Mouse (Mus musculus) limb, embryonic 15.5 days (tissue): ENCODE results near the gene Spef1. TPM values are rescaled to one million over a fixed set of nuclear protein-coding genes. Genes with fewer than 3 reads are reported as not detected.

Experiments
- ATAC-seq: fragments of 200-750 bp; cut with Nextera tagmentation; 2 replicates; pipeline ENCODE4 v1.8.0; 2017; ENCODE audit warnings: low read depth, moderate TSS enrichment; ENCODE audit not compliant: insufficient number of reproducible peaks, low FRiP score, low TSS enrichment
- H3K27ac ChIP-seq: fragments of 300-500 bp; sonication (generic); 2 replicates; pipeline ENCODE4 v1.5.1; 2015; ENCODE audit warnings: moderate library complexity, mild to moderate bottlenecking, inconsistent platforms
- H3K27me3 ChIP-seq: fragments of 300-500 bp; sonication (generic); 2 replicates; pipeline ENCODE4 v1.6.1; 2015; ENCODE audit warnings: inconsistent platforms
- H3K36me3 ChIP-seq: fragments of 300-500 bp; sonication (generic); 2 replicates; pipeline ENCODE4 v1.6.1; 2015; ENCODE audit warnings: inconsistent platforms
- H3K4me1 ChIP-seq: fragments of 300-500 bp; sonication (generic); 2 replicates; pipeline ENCODE4 v1.6.1; 2015; ENCODE audit warnings: inconsistent platforms
- H3K4me2 ChIP-seq: fragments of 300-500 bp; sonication (generic); 2 replicates; pipeline ENCODE4 v1.6.1; 2015; ENCODE audit warnings: mild to moderate bottlenecking, inconsistent platforms
- H3K4me3 ChIP-seq: fragments of 300-500 bp; sonication (generic); 2 replicates; pipeline ENCODE4 v1.5.1; 2015; ENCODE audit warnings: mild to moderate bottlenecking, inconsistent platforms
- H3K9ac ChIP-seq: fragments of 300-500 bp; sonication (generic); 2 replicates; pipeline ENCODE4 v1.6.1; 2015; ENCODE audit warnings: inconsistent platforms
- H3K9me3 ChIP-seq: fragments of 300-500 bp; sonication (generic); 2 replicates; pipeline ENCODE4 v1.6.1; 2016; ENCODE audit warnings: inconsistent platforms
- WGBS: fragments of 180-500 bp; shearing (Covaris S2); methylation state at CpG from one replicate; pipeline ENCODE4 v1.1.7; 2015; 5-methylcytosine and 5-hydroxymethylcytosine counted together
- polyA plus RNA-seq: library from polyadenylated mRNA; unstranded; fragments of >200 nt; fragmentation: Nextera tagmentation; extraction: Ambion mirVana; gene quantifications from 2 replicates; pipeline ENCODE4 v1.2.1, GENCODE M21; 2015

Spef1 gene
- polyA plus RNA-seq, 1 experiment from 2014 or later, result 6.1 TPM

- 70% methylated on average over 4 of the region's 4 CpGs for WGBS
These were observed 32.9 kb upstream of the Spef1 start for GRCm38 (mm10) chr2:131220030-131220429.

GRCm38 (mm10) chr2:131215941-131216858, 29.1 kb upstream of the Spef1 start:
- no peaks in the 10 kb centered on the region for H3K27me3 ChIP-seq
- H3K4me2 ChIP-seq, result no peak overlapping the region
- no peak overlapping the region for H3K9ac ChIP-seq
- peaks cover 22% of the 10 kb centered on the region for H3K36me3 ChIP-seq
- H3K9me3 ChIP-seq, result no peaks in the 10 kb centered on the region
- WGBS, result 76% methylated on average over 7 of the region's 7 CpGs
- H3K4me1 ChIP-seq, result peaks cover 8% of the 10 kb centered on the region
- H3K4me3 ChIP-seq, result no peak overlapping the region
- H3K27ac ChIP-seq, result no peak overlapping the region
- no peak for ATAC-seq

More at GRCm38 (mm10) chr2:131220030-131220429, 32.9 kb upstream of the Spef1 start:
- no peak overlapping the region for H3K4me3 ChIP-seq
- no peak overlapping the region for H3K27ac ChIP-seq
- no peak for ATAC-seq
- H3K36me3 ChIP-seq, result no peaks in the 10 kb centered on the region
- no peaks in the 10 kb centered on the region for H3K27me3 ChIP-seq
- no peak overlapping the region for H3K9ac ChIP-seq
- no peaks in the 10 kb centered on the region for H3K9me3 ChIP-seq
- H3K4me1 ChIP-seq, result no peaks in the 10 kb centered on the region
- H3K4me2 ChIP-seq, result no peak overlapping the region

GRCm38 (mm10) chr2:131213773-131214172, 26.7 kb upstream of the Spef1 start:
- Histone ChIP-seq H3K4me1 (peaks cover 21% of the 10 kb centered on the region), H3K9me3 (no peaks in the 10 kb centered on the region), H3K36me3 (peaks cover 22% of the 10 kb centered on the region), H3K9ac (no peak overlapping the region), H3K4me2 (no peak overlapping the region), H3K27ac (peak overlapping the region; percentile 24; the same call in 1 of the 2 replicates), H3K4me3 (no peak overlapping the region), H3K27me3 (no peaks in the 10 kb centered on the region)
- no peak for ATAC-seq
- WGBS, result 80% methylated on average over 7 of the region's 7 CpGs

- H3K36me3 ChIP-seq, result peaks cover 22% of the 10 kb centered on the region
- peak overlapping the region; percentile 94; the same call in 1 of the 2 replicates for H3K27ac ChIP-seq
- H3K4me2 ChIP-seq, result peak overlapping the region; percentile 61
- peak overlapping the region; percentile 54 for H3K9ac ChIP-seq
- H3K27me3 ChIP-seq, result no peaks in the 10 kb centered on the region
- H3K9me3 ChIP-seq, result no peaks in the 10 kb centered on the region
- peaks cover 21% of the 10 kb centered on the region for H3K4me1 ChIP-seq
- WGBS, result 63% methylated on average over 9 of the region's 9 CpGs
- peak overlapping the region; percentile 59 for H3K4me3 ChIP-seq
- no peak for ATAC-seq
These were observed 24.0 kb upstream of the Spef1 start for GRCm38 (mm10) chr2:131211026-131211615.

GRCm38 (mm10) chr2:131209969-131210792, 23.1 kb upstream of the Spef1 start:
- no peaks in the 10 kb centered on the region for H3K9me3 ChIP-seq
- peak; percentile 94 for ATAC-seq
- H3K4me3 ChIP-seq, result peak overlapping the region; percentile 59
- H3K27me3 ChIP-seq, result no peaks in the 10 kb centered on the region
- peak overlapping the region; percentile 54 for H3K9ac ChIP-seq
- H3K27ac ChIP-seq, result peak overlapping the region; percentile 94
- under 1% methylated on average over 50 of the region's 50 CpGs for WGBS
- H3K4me1 ChIP-seq, result peaks cover 26% of the 10 kb centered on the region
- peak overlapping the region; percentile 61 for H3K4me2 ChIP-seq
- H3K36me3 ChIP-seq, result peaks cover 22% of the 10 kb centered on the region

GRCm38 (mm10) chr2:131209125-131209795, 22.2 kb upstream of the Spef1 start:
- ATAC-seq, result no peak
- Histone ChIP-seq H3K4me3 (peak overlapping the region; percentile 59), H3K27ac (peak overlapping the region; percentile 94), H3K9ac (peak overlapping the region; percentile 54; the same call in 1 of the 2 replicates), H3K27me3 (no peaks in the 10 kb centered on the region), H3K36me3 (peaks cover 17% of the 10 kb centered on the region), H3K4me2 (peak overlapping the region; percentile 61; the same call in 1 of the 2 replicates), H3K9me3 (no peaks in the 10 kb centered on the region), H3K4me1 (peaks cover 36% of the 10 kb centered on the region)
- WGBS, result 80% methylated on average over 4 of the region's 4 CpGs

GRCm38 (mm10) chr2:131208356-131208755, 21.3 kb upstream of the Spef1 start:
- ATAC-seq, result no peak
- H3K4me3 ChIP-seq, result no peak overlapping the region
- H3K4me2 ChIP-seq, result no peak overlapping the region
- WGBS, result 94% methylated on average over 2 of the region's 2 CpGs
- H3K36me3 ChIP-seq, result peaks cover 11% of the 10 kb centered on the region
- H3K27ac ChIP-seq, result no peak overlapping the region
- H3K27me3 ChIP-seq, result no peaks in the 10 kb centered on the region
- no peak overlapping the region for H3K9ac ChIP-seq
- no peaks in the 10 kb centered on the region for H3K9me3 ChIP-seq
- peaks cover 37% of the 10 kb centered on the region for H3K4me1 ChIP-seq

- WGBS, result 77% methylated on average over 4 of the region's 4 CpGs
- Histone ChIP-seq H3K27me3 (no peaks in the 10 kb centered on the region), H3K4me3 (no peak within 1 kb of the TSS), H3K9me3 (no peaks in the 10 kb centered on the region), H3K9ac (no peak within 1 kb of the TSS), H3K4me1 (peaks cover 34% of the 10 kb centered on the region), H3K36me3 (no peaks in the 10 kb centered on the region), H3K4me2 (no peak within 1 kb of the TSS), H3K27ac (no peak within 1 kb of the TSS)
- no peak for ATAC-seq
These were observed 19.7 kb upstream of the Spef1 start, which contains the start of gene Ap5s1 for GRCm38 (mm10) chr2:131206778-131207177. Ap5s1 (plus strand) TSS chr2:131207078.

GRCm38 (mm10) chr2:131205521-131206182, 18.6 kb upstream of the Spef1 start:
- WGBS, result 80% methylated on average over 8 of the region's 8 CpGs
- Histone ChIP-seq H3K9me3 (no peaks in the 10 kb centered on the region), H3K27me3 (no peaks in the 10 kb centered on the region), H3K27ac (no peak overlapping the region; the same call in 1 of the 2 replicates), H3K4me2 (no peak overlapping the region), H3K4me3 (no peak overlapping the region), H3K4me1 (peaks cover 27% of the 10 kb centered on the region), H3K9ac (no peak overlapping the region), H3K36me3 (no peaks in the 10 kb centered on the region)
- ATAC-seq, result no peak

GRCm38 (mm10) chr2:131204410-131204981, 17.4 kb upstream of the Spef1 start:
- Histone ChIP-seq H3K27me3 (no peaks in the 10 kb centered on the region), H3K9ac (no peak overlapping the region), H3K4me1 (peaks cover 23% of the 10 kb centered on the region), H3K9me3 (no peaks in the 10 kb centered on the region), H3K4me3 (no peak overlapping the region; the same call in 1 of the 2 replicates), H3K4me2 (peak overlapping the region; percentile 37), H3K27ac (peak overlapping the region; percentile 94), H3K36me3 (peaks cover 7% of the 10 kb centered on the region)
- ATAC-seq, result peak; percentile 88
- 12% methylated on average over 7 of the region's 7 CpGs for WGBS
